8 mouse cellular contexts compared by ENCODE assay signal in the genomic region with DNA sequence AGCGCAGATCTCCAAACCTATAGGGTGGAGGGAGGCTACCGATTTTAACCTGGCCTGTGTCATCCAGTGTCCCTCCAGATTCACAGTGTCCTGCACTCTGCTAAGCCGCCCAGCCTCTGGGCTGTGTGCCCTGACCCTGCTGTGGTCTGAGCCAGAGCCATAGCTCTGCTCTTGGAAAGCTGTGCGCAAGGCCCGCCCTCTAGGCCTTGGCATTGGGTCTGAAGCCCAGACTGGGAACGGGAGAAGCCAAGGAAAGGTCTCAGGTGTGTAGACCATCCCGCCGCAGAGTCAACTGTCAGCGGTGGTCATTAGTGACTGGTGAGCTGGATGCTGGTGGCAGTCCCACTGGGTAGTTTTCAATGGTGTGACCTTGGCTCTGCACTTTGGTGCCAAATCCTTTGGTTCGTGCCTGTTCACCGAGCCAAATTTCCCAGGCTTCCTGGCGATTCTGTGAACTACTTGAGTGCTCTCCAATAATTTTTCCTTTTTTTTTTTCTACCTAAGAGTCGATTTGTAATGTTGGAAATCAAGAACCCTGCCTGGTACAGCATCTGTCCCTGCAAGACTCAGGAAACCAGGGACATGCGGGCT. TPM values are rescaled to one million over a fixed set of nuclear protein-coding genes. Genes with fewer than 3 reads are reported as not detected.
DNase-seq lines count a peak whose midpoint lies in the region; ATAC-seq lines count a peak whose summit lies in the region.

No protein-coding gene starts in this region.

- 41% methylated on average over 14 of the region's 14 CpGs for WGBS in forebrain, embryonic 11.5 days
- 41% methylated on average over 14 of the region's 14 CpGs for WGBS in heart, embryonic 16.5 days

- H3K4me3 ChIP-seq in forebrain, embryonic 11.5 days (ENCODE audit: low read depth, low read length) = no peak overlapping the region
- no peak overlapping the region for H3K4me3 ChIP-seq in heart, embryonic 16.5 days (ENCODE audit: low read length)

- H3K9ac ChIP-seq in forebrain, embryonic 11.5 days (ENCODE audit: low read length) = peak overlapping the region; percentile 29; the same call in 1 of the 2 replicates
- 0 out of 2 replicates have a peak overlapping the region, but pooled peaks have one; percentile 21 for H3K9ac ChIP-seq in heart, embryonic 16.5 days (ENCODE audit: low read length)

- peak; percentile 42; the same call in 1 of the 2 replicates for ATAC-seq in forebrain, embryonic 11.5 days (replicated peaks; ENCODE audit: low FRiP score)
- ATAC-seq in heart, embryonic 16.5 days (replicated peaks; ENCODE audit: extremely low read depth, insufficient read depth, low FRiP score) = peak; percentile 80
- no peak for ATAC-seq in monocyte, adult 5-6 weeks (replicated peaks; ENCODE audit: insufficient number of reproducible peaks, low FRiP score, low TSS enrichment, poor library complexity, severe bottlenecking)

- H3K27me3 ChIP-seq in forebrain, embryonic 11.5 days (ENCODE audit: control insufficient read depth, insufficient read depth, low read length) = no peaks in the 10 kb centered on the region
- no peaks in the 10 kb centered on the region for H3K27me3 ChIP-seq in heart, embryonic 16.5 days (ENCODE audit: control insufficient read depth, insufficient read depth, low read length)

- peak; percentile 64 for DNase-seq in MN1 (ENCODE audit: low spot score)
- DNase-seq in brain, adult 2 months (ENCODE audit: low read depth, low spot score) = peak; percentile 77
- DNase-seq in forebrain, embryonic 11.5 days (ENCODE audit: low spot score) = no peak
- DNase-seq in kidney, postnatal 4 days = peak; percentile 28 to 42
- peak; percentile 43 for DNase-seq in ovary, adult 18-20 months (ENCODE audit: low spot score)
- DNase-seq in B cell, adult 2 months = no peak

- no peaks in the 10 kb centered on the region for H3K36me3 ChIP-seq in forebrain, embryonic 11.5 days (ENCODE audit: control insufficient read depth, insufficient read depth, low read length)
- H3K36me3 ChIP-seq in heart, embryonic 16.5 days (ENCODE audit: control insufficient read depth, insufficient read depth) = no peaks in the 10 kb centered on the region

- no peak overlapping the region for H3K4me2 ChIP-seq in forebrain, embryonic 11.5 days (ENCODE audit: low read depth, low read length, severe bottlenecking)
- H3K4me2 ChIP-seq in heart, embryonic 16.5 days (ENCODE audit: low read depth, low read length) = peak overlapping the region; percentile 54

- H3K4me1 ChIP-seq in forebrain, embryonic 11.5 days (replicated peaks; ENCODE audit: control insufficient read depth, insufficient read depth, low read length) = peaks cover 8% of the 10 kb centered on the region; the same call in 1 of the 2 replicates
- H3K4me1 ChIP-seq in heart, embryonic 16.5 days (ENCODE audit: control insufficient read depth, insufficient read depth, low read length) = peaks cover 26% of the 10 kb centered on the region

- no peaks in the 10 kb centered on the region for H3K9me3 ChIP-seq in forebrain, embryonic 11.5 days (ENCODE audit: control insufficient read depth, low read length)
- H3K9me3 ChIP-seq in heart, embryonic 16.5 days (replicated peaks; ENCODE audit: control insufficient read depth, low read length) = no peaks in the 10 kb centered on the region

- no peak overlapping the region for H3K27ac ChIP-seq in forebrain, embryonic 11.5 days (ENCODE audit: low read depth, low read length)
- peak overlapping the region; percentile 69 for H3K27ac ChIP-seq in heart, embryonic 16.5 days (ENCODE audit: low read length)

RNA-seq across cellular contexts. Expression of gene Ptgfrn, which starts 52.0 kb away (rescaled TPM):
- 5.1 and 5.3 TPM in 2 replicates for polyA plus RNA-seq in forebrain, embryonic 11.5 days (2014; fragmentation: Nextera tagmentation; extraction: Ambion mirVana)
- polyA plus RNA-seq in heart, embryonic 16.5 days (2015; fragmentation: Nextera tagmentation; extraction: Ambion mirVana) = 5.2 and 5.4 TPM in 2 replicates
- 0.10 to 0.57 TPM in 2 of 3 replicates, not detected in the other for total RNA-seq in monocyte, adult 5-6 weeks (2017)

Comparison
In these comparisons a context has a peak if more than half of its experiments do, and no peak if none do; other contexts are left out.
1. DNase-seq: peak in MN1 (single experiment), brain, adult 2 months (single experiment), kidney, postnatal 4 days (2 of 2) and ovary, adult 18-20 months (single experiment); none in forebrain, embryonic 11.5 days (single experiment) and B cell, adult 2 months (0 of 2).